Mouse (Mus musculus) intestine, embryonic 16.5 days (tissue): ENCODE results near the gene Fam84b. TPM values are rescaled to one million over a fixed set of nuclear protein-coding genes. Genes with fewer than 3 reads are reported as not detected.
"Not testable (repeated sequence)": the region's sequence is repeated elsewhere in the genome, so short reads cannot be mapped to it uniquely, and the experiment has no call there.

Experiments
- ATAC-seq: fragments of 200-750 bp; cut with Nextera tagmentation; 2 replicates; pipeline ENCODE4 v1.8.0; 2017; ENCODE audit warnings: moderate TSS enrichment, moderate library complexity
- H3K27ac ChIP-seq: fragments of 300-500 bp; sonication (generic); 2 replicates; pipeline ENCODE4 v1.5.1; 2014; ENCODE audit warnings: mild to moderate bottlenecking, low read length
- H3K27me3 ChIP-seq: fragments of 300-500 bp; sonication (generic); replicated peaks from 2 replicates; pipeline ENCODE4 v1.6.1; 2014; ENCODE audit warnings: low read length, control low read depth, mixed read lengths; ENCODE audit not compliant: control insufficient read depth, insufficient read depth
- H3K36me3 ChIP-seq: fragments of 300-500 bp; sonication (generic); 2 replicates; pipeline ENCODE4 v1.6.1; 2014; ENCODE audit warnings: low read length, control low read depth; ENCODE audit not compliant: control insufficient read depth, insufficient read depth
- H3K4me1 ChIP-seq: fragments of 300-500 bp; sonication (generic); 2 replicates; pipeline ENCODE4 v1.6.1; 2014; ENCODE audit warnings: low read length, control low read depth, mixed read lengths; ENCODE audit not compliant: control insufficient read depth, insufficient read depth
- H3K4me2 ChIP-seq: fragments of 300-500 bp; sonication (generic); 2 replicates; pipeline ENCODE4 v1.6.1; 2014; ENCODE audit warnings: low read depth, low read length, control low read depth
- H3K4me3 ChIP-seq: fragments of 300-500 bp; sonication (generic); 2 replicates; pipeline ENCODE4 v1.5.1; 2014; ENCODE audit warnings: mild to moderate bottlenecking, low read length
- H3K9ac ChIP-seq: fragments of 300-500 bp; sonication (generic); 2 replicates; pipeline ENCODE4 v1.6.1; 2014; ENCODE audit warnings: low read depth, low read length
- H3K9me3 ChIP-seq: fragments of 300-500 bp; sonication (generic); 2 replicates; pipeline ENCODE4 v1.6.1; 2016; ENCODE audit warnings: low read length, control low read depth; ENCODE audit not compliant: control insufficient read depth
- WGBS: fragments of 180-500 bp; shearing (Covaris S2); extraction: QIAGEN DNeasy Blood & Tissue Kit; methylation state at CpG from one replicate; pipeline ENCODE4 v1.1.7; 2014; 5-methylcytosine and 5-hydroxymethylcytosine counted together
- polyA plus RNA-seq: library from polyadenylated mRNA; unstranded; fragments of >200 nt; fragmentation: Nextera tagmentation; extraction: Ambion mirVana; gene quantifications from 2 replicates; pipeline ENCODE4 v1.2.1, GENCODE M21; 2015

Fam84b gene
- polyA plus RNA-seq, 1 experiment from 2014 or later: 47.8 TPM

GRCm38 (mm10) chr15:60848630-60849029 is 4.9 kb downstream of the Fam84b start:
- H3K27ac ChIP-seq: no peak overlapping the region
- H3K4me3 ChIP-seq: no peak overlapping the region
- no peaks in the 10 kb centered on the region for H3K27me3 ChIP-seq
- H3K9ac ChIP-seq: no peak overlapping the region
- 66% methylated on average over 3 of the region's 3 CpGs for WGBS
- ATAC-seq: no peak
- H3K9me3 ChIP-seq: no peaks in the 10 kb centered on the region
- peaks cover 9% of the 10 kb centered on the region for H3K4me1 ChIP-seq
- no peaks in the 10 kb centered on the region for H3K36me3 ChIP-seq
- H3K4me2 ChIP-seq: no peak overlapping the region

- WGBS: 44% methylated on average over 6 of the region's 6 CpGs
These were observed 7.3 kb downstream of the Fam84b start for GRCm38 (mm10) chr15:60846291-60846690.

GRCm38 (mm10) chr15:60845886-60846285 is 7.7 kb downstream of the Fam84b start:
- H3K27me3 ChIP-seq: no peaks in the 10 kb centered on the region
- WGBS: 25% methylated on average over 3 of the region's 3 CpGs
- ATAC-seq: no peak

More at GRCm38 (mm10) chr15:60846291-60846690, 7.3 kb downstream of the Fam84b start:
- Histone ChIP-seq H3K36me3 (no peaks in the 10 kb centered on the region), H3K9me3 (no peaks in the 10 kb centered on the region), H3K4me1 (no peaks in the 10 kb centered on the region), H3K4me2 (no peak overlapping the region), H3K27ac (no peak overlapping the region), H3K27me3 (no peaks in the 10 kb centered on the region), H3K9ac (no peak overlapping the region), H3K4me3 (no peak overlapping the region)
- ATAC-seq: no peak

GRCm38 (mm10) chr15:60841785-60842184 is 11.8 kb downstream of the Fam84b start:
- no peak overlapping the region for H3K27ac ChIP-seq
- no peak overlapping the region for H3K9ac ChIP-seq
- 44% methylated on average over 4 of the region's 4 CpGs for WGBS
- no peaks in the 10 kb centered on the region for H3K36me3 ChIP-seq
- no peak overlapping the region for H3K4me2 ChIP-seq
- no peaks in the 10 kb centered on the region for H3K27me3 ChIP-seq
- peaks cover 19% of the 10 kb centered on the region; the same call in 1 of the 2 replicates for H3K4me1 ChIP-seq
- no peak overlapping the region for H3K4me3 ChIP-seq
- no peaks in the 10 kb centered on the region for H3K9me3 ChIP-seq
- ATAC-seq: no peak

More at GRCm38 (mm10) chr15:60845886-60846285, 7.7 kb downstream of the Fam84b start:
- Histone ChIP-seq H3K9ac (no peak overlapping the region), H3K36me3 (no peaks in the 10 kb centered on the region), H3K4me1 (no peaks in the 10 kb centered on the region), H3K4me2 (no peak overlapping the region), H3K4me3 (no peak overlapping the region), H3K27ac (no peak overlapping the region), H3K9me3 (no peaks in the 10 kb centered on the region)

- H3K36me3 ChIP-seq, H3K27ac ChIP-seq, H3K4me3 ChIP-seq, H3K9me3 ChIP-seq, ATAC-seq, H3K4me2 ChIP-seq, H3K9ac ChIP-seq, H3K27me3 ChIP-seq: not testable (repeated sequence)
- peaks cover 19% of the 10 kb centered on the region; the same call in 1 of the 2 replicates for H3K4me1 ChIP-seq
These were observed 12.3 kb downstream of the Fam84b start for GRCm38 (mm10) chr15:60841312-60841711.

GRCm38 (mm10) chr15:60840296-60840670 is 13.3 kb downstream of the Fam84b start:
- Histone ChIP-seq H3K4me1 (peaks cover 19% of the 10 kb centered on the region; the same call in 1 of the 2 replicates), H3K27me3 (no peaks in the 10 kb centered on the region), H3K4me3 (no peak overlapping the region), H3K4me2 (no peak overlapping the region), H3K36me3 (no peaks in the 10 kb centered on the region), H3K27ac (0 out of 2 replicates have a peak overlapping the region, but pooled peaks have one; percentile 9), H3K9ac (no peak overlapping the region), H3K9me3 (no peaks in the 10 kb centered on the region)
- WGBS: 38% methylated on average over 4 of the region's 4 CpGs
- ATAC-seq: no peak

- Histone ChIP-seq H3K36me3 (no peaks in the 10 kb centered on the region), H3K9me3 (no peaks in the 10 kb centered on the region), H3K4me2 (no peak overlapping the region), H3K9ac (no peak overlapping the region), H3K27me3 (no peaks in the 10 kb centered on the region), H3K27ac (peak overlapping the region; percentile 29; the same call in 1 of the 2 replicates), H3K4me1 (peaks cover 19% of the 10 kb centered on the region; the same call in 1 of the 2 replicates), H3K4me3 (no peak overlapping the region)
- WGBS: 37% methylated on average over 3 of the region's 3 CpGs
- ATAC-seq: no peak
These were observed 13.9 kb downstream of the Fam84b start for GRCm38 (mm10) chr15:60839539-60840295.

GRCm38 (mm10) chr15:60838135-60838534 is 15.4 kb downstream of the Fam84b start:
- H3K9me3 ChIP-seq: no peaks in the 10 kb centered on the region
- H3K4me1 ChIP-seq: peaks cover 22% of the 10 kb centered on the region; the same call in 1 of the 2 replicates
- H3K27ac ChIP-seq: peak overlapping the region; percentile 67
- no peaks in the 10 kb centered on the region for H3K36me3 ChIP-seq
- no peak overlapping the region for H3K4me2 ChIP-seq
- no peak overlapping the region for H3K4me3 ChIP-seq
- H3K27me3 ChIP-seq: no peaks in the 10 kb centered on the region
- 59% methylated on average over 8 of the region's 8 CpGs for WGBS
- ATAC-seq: 0 out of 2 replicates have a peak, but pooled peaks have one; percentile 36
- H3K9ac ChIP-seq: no peak overlapping the region

- peak overlapping the region; percentile 67 for H3K27ac ChIP-seq
- 80% methylated on average over 9 of the region's 9 CpGs for WGBS
These were observed 15.9 kb downstream of the Fam84b start for GRCm38 (mm10) chr15:60837719-60838118.

More at GRCm38 (mm10) chr15:60837719-60838118, 15.9 kb downstream of the Fam84b start:
- Histone ChIP-seq H3K9me3 (no peaks in the 10 kb centered on the region), H3K4me3 (no peak overlapping the region), H3K27me3 (no peaks in the 10 kb centered on the region), H3K4me2 (no peak overlapping the region), H3K36me3 (no peaks in the 10 kb centered on the region), H3K9ac (no peak overlapping the region), H3K4me1 (peaks cover 22% of the 10 kb centered on the region; the same call in 1 of the 2 replicates)
- ATAC-seq: no peak
